Mouse (Mus musculus): ENCODE data around the gene Rpgrip1l. TPM values are rescaled to one million over a fixed set of nuclear protein-coding genes. Genes with fewer than 3 reads are reported as not detected.

The Rpgrip1l gene
- polyA plus RNA-seq, 1 experiment from 2014 or later, result 8.0 TPM

DNA sequence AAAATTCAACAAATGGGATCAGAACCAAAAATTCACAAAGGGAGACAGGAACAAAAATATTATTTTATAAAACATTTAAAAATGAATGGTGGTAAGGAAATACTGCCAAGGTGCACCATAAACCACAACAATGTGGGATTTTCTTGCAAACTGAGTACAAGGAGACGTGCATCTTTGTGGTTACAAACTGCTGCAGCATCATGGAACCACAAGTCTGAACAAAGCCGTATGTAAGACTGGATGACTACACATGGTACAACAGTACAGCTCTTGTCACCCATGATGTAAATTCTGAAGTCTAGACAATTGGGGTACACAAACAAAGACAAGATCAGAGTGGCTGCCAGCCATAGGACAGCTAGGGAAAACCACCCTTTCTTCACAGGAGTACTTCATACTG lies 14.4 kb downstream of the Rpgrip1l start:
- 82% methylated on average over 2 of the region's 2 CpGs for WGBS (ENCODE audit: insufficient replicate concordance)
- H3K9me3 ChIP-seq (replicated peaks; ENCODE audit: control insufficient read depth, low read length), result no peaks in the 10 kb centered on the region
- H3K36me3 ChIP-seq (ENCODE audit: control insufficient read depth, insufficient read depth, low read length), result no peaks in the 10 kb centered on the region
- no peaks in the 10 kb centered on the region for H3K27me3 ChIP-seq (ENCODE audit: control insufficient read depth, insufficient read depth, low read length)
- no peak overlapping the region for H3K27ac ChIP-seq (ENCODE audit: low read depth, low read length)
- H3K4me2 ChIP-seq, result no peak overlapping the region
- no peak overlapping the region for H3K4me3 ChIP-seq (ENCODE audit: low read depth, low read length)
- H3K9ac ChIP-seq (ENCODE audit: low read depth, low read length), result no peak overlapping the region
- ATAC-seq (replicated peaks; ENCODE audit: insufficient number of reproducible peaks, low FRiP score, low TSS enrichment), result no peak
- no peaks in the 10 kb centered on the region for H3K4me1 ChIP-seq (ENCODE audit: control insufficient read depth, insufficient read depth, low read length)

DNA sequence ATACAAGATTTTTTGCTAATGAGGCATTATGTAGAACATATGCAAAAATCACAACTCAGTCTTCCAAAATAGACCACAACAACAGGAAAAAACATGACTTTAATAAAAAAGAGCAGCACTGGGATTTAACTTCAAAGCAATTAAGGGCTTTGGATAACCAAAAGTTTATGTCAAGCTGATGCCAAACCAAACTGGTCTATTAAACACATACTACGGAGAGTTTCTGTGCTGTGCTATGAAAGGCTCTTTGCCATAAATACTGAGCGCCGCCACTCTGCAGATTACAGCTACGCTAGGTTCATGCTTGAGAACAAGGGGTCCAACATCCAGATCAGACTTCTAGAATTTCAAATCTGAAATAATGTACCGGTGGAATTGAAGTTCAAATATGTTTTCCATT lies 17.3 kb downstream of the Rpgrip1l start:
- no peak overlapping the region for H3K4me3 ChIP-seq (ENCODE audit: low read depth, low read length)
- H3K4me2 ChIP-seq, result no peak overlapping the region
- H3K36me3 ChIP-seq (ENCODE audit: control insufficient read depth, insufficient read depth, low read length), result no peaks in the 10 kb centered on the region
- WGBS (ENCODE audit: insufficient replicate concordance), result 90% methylated on average over 5 of the region's 5 CpGs
- no peak overlapping the region for H3K27ac ChIP-seq (ENCODE audit: low read depth, low read length)
- no peak overlapping the region for H3K9ac ChIP-seq (ENCODE audit: low read depth, low read length)
- no peaks in the 10 kb centered on the region for H3K27me3 ChIP-seq (ENCODE audit: control insufficient read depth, insufficient read depth, low read length)
- no peak for ATAC-seq (replicated peaks; ENCODE audit: insufficient number of reproducible peaks, low FRiP score, low TSS enrichment)
- H3K4me1 ChIP-seq (ENCODE audit: control insufficient read depth, insufficient read depth, low read length), result no peaks in the 10 kb centered on the region
- no peaks in the 10 kb centered on the region for H3K9me3 ChIP-seq (replicated peaks; ENCODE audit: control insufficient read depth, low read length)

DNA sequence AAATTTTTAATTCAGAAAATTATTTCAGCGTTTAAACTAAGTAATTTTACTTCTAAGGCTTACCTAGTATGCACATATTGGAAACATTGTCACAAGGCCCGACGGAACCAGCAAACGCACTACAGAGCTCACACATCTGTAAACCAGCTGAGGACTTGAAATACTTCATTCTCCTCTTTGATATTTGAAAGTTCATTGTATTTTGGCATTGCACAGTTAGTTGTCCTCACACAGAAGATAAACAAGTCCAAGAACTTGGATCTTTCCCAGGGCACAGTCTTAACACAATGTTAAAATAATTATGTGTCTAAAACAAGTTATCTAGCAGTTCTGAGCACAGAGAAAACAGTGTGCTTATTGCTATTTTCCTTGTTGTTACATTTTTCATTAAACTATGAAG lies 22.5 kb downstream of the Rpgrip1l start:
- Histone ChIP-seq H3K4me1 (ENCODE audit: control insufficient read depth, insufficient read depth, low read length) (peaks cover 10% of the 10 kb centered on the region), H3K27ac (ENCODE audit: low read depth, low read length) (no peak overlapping the region), H3K4me2 (no peak overlapping the region), H3K36me3 (ENCODE audit: control insufficient read depth, insufficient read depth, low read length) (no peaks in the 10 kb centered on the region), H3K4me3 (ENCODE audit: low read depth, low read length) (no peak overlapping the region), H3K27me3 (ENCODE audit: control insufficient read depth, insufficient read depth, low read length) (no peaks in the 10 kb centered on the region), H3K9ac (ENCODE audit: low read depth, low read length) (no peak overlapping the region), H3K9me3 (replicated peaks; ENCODE audit: control insufficient read depth, low read length) (no peaks in the 10 kb centered on the region)
- 85% methylated on average over 4 of the region's 4 CpGs for WGBS (ENCODE audit: insufficient replicate concordance)
- no peak for ATAC-seq (replicated peaks; ENCODE audit: insufficient number of reproducible peaks, low FRiP score, low TSS enrichment)

DNA sequence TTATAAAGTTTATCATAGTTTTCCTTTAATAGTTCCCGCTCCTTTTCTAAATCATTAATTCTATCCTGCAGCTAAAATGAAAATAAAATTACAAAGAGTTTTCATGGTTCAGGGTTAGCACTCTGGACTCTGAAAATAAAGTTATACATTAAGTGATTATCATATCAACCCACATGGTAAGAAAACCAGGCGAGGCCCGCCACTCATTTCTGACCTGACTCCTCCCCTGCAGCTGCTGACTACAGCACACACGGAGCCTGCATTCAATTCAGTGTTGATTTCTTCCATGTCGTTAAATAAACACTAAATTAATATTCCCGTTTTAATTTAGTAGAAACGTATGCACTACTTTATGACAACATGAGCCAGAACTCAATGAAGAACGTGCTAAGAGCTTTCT lies 26.8 kb downstream of the Rpgrip1l start:
- Histone ChIP-seq H3K36me3 (ENCODE audit: control insufficient read depth, insufficient read depth, low read length) (no peaks in the 10 kb centered on the region), H3K4me1 (ENCODE audit: control insufficient read depth, insufficient read depth, low read length) (peaks cover 10% of the 10 kb centered on the region), H3K27ac (ENCODE audit: low read depth, low read length) (no peak overlapping the region), H3K27me3 (ENCODE audit: control insufficient read depth, insufficient read depth, low read length) (no peaks in the 10 kb centered on the region), H3K9me3 (replicated peaks; ENCODE audit: control insufficient read depth, low read length) (no peaks in the 10 kb centered on the region), H3K4me3 (ENCODE audit: low read depth, low read length) (no peak overlapping the region), H3K4me2 (no peak overlapping the region), H3K9ac (ENCODE audit: low read depth, low read length) (no peak overlapping the region)
- 76% methylated on average over 8 of the region's 8 CpGs for WGBS (ENCODE audit: insufficient replicate concordance)
- no peak for ATAC-seq (replicated peaks; ENCODE audit: insufficient number of reproducible peaks, low FRiP score, low TSS enrichment)

DNA sequence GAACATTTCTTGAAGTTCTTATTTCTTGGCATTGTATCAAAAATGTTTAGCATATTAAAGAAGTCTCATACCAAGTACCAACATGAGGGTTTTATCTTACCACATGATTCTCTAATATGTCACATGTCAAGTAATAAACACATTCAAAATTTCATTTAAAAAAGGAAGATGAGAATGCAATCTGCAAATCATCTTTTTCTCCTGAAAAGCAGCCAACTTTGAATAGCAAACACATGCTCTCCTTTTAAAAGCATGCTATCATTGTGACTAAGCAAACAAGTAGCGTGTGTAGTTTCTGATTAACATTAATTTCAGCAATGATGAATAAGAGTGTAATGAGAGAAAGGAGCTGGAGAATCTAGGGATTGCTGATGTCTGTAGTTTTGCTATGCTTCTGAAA lies 29.2 kb downstream of the Rpgrip1l start:
- no peaks in the 10 kb centered on the region for H3K27me3 ChIP-seq (ENCODE audit: control insufficient read depth, insufficient read depth, low read length)
- no peak overlapping the region for H3K9ac ChIP-seq (ENCODE audit: low read depth, low read length)
- H3K4me1 ChIP-seq (ENCODE audit: control insufficient read depth, insufficient read depth, low read length), result peaks cover 6% of the 10 kb centered on the region; the same call in 1 of the 2 replicates
- no peaks in the 10 kb centered on the region for H3K36me3 ChIP-seq (ENCODE audit: control insufficient read depth, insufficient read depth, low read length)
- H3K27ac ChIP-seq (ENCODE audit: low read depth, low read length), result no peak overlapping the region
- no peaks in the 10 kb centered on the region for H3K9me3 ChIP-seq (replicated peaks; ENCODE audit: control insufficient read depth, low read length)
- no peak for ATAC-seq (replicated peaks; ENCODE audit: insufficient number of reproducible peaks, low FRiP score, low TSS enrichment)
- H3K4me2 ChIP-seq, result no peak overlapping the region
- H3K4me3 ChIP-seq (ENCODE audit: low read depth, low read length), result no peak overlapping the region
- 88% methylated on average over 1 of the region's 1 CpGs for WGBS (ENCODE audit: insufficient replicate concordance)

DNA sequence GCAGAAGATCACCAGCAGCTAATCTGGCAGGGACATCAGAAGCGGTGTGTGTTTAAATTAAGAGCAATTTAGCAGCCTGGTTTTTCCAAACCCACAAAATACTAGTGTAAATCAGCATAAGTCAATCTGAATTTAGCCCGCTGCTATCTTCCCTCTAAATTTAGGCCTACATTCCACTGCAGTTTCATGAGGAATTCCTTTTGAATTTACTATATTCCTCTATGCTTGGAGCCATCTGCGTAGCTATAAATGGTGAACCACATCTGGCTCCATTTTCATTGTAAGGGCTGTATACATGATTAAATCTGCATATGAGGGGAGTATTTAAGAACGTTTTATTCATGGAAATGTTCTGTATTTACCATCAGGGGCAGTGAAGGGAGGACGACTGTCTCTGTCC lies 30.4 kb downstream of the Rpgrip1l start:
- H3K27me3 ChIP-seq (ENCODE audit: control insufficient read depth, insufficient read depth, low read length), result no peaks in the 10 kb centered on the region
- no peaks in the 10 kb centered on the region for H3K9me3 ChIP-seq (replicated peaks; ENCODE audit: control insufficient read depth, low read length)
- H3K9ac ChIP-seq (ENCODE audit: low read depth, low read length), result no peak overlapping the region
- H3K27ac ChIP-seq (ENCODE audit: low read depth, low read length), result no peak overlapping the region
- ATAC-seq (replicated peaks; ENCODE audit: insufficient number of reproducible peaks, low FRiP score, low TSS enrichment), result no peak
- H3K4me1 ChIP-seq (ENCODE audit: control insufficient read depth, insufficient read depth, low read length), result peaks cover 6% of the 10 kb centered on the region; the same call in 1 of the 2 replicates
- H3K4me3 ChIP-seq (ENCODE audit: low read depth, low read length), result no peak overlapping the region
- H3K36me3 ChIP-seq (ENCODE audit: control insufficient read depth, insufficient read depth, low read length), result no peaks in the 10 kb centered on the region
- 62% methylated on average over 5 of the region's 5 CpGs for WGBS (ENCODE audit: insufficient replicate concordance)
- no peak overlapping the region for H3K4me2 ChIP-seq

DNA sequence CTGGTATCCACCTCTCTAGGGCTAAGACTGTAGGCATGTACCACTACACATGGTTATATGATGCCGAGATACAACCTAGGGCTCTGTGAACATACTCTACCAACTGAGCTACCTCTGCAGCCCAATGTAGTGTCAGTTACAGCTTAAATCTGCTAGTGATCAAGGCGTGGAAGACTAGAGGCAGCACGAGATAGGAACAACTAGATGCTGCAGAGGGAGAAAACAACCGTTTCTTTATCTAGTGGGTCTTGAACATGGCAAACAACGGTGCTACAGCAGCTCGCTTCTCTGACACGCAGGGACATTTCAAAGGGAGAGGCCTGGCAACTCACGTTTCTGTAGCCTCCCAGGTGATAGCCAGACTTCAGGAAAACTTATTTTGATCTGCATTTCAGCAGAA lies 31.5 kb downstream of the Rpgrip1l start:
- no peak overlapping the region for H3K4me2 ChIP-seq
- H3K9me3 ChIP-seq (replicated peaks; ENCODE audit: control insufficient read depth, low read length), result no peaks in the 10 kb centered on the region
- no peaks in the 10 kb centered on the region for H3K36me3 ChIP-seq (ENCODE audit: control insufficient read depth, insufficient read depth, low read length)
- no peaks in the 10 kb centered on the region for H3K4me1 ChIP-seq (ENCODE audit: control insufficient read depth, insufficient read depth, low read length)
- no peak overlapping the region for H3K9ac ChIP-seq (ENCODE audit: low read depth, low read length)
- no peak overlapping the region for H3K4me3 ChIP-seq (ENCODE audit: low read depth, low read length)
- WGBS (ENCODE audit: insufficient replicate concordance), result 76% methylated on average over 8 of the region's 8 CpGs
- H3K27ac ChIP-seq (ENCODE audit: low read depth, low read length), result no peak overlapping the region
- no peak for ATAC-seq (replicated peaks; ENCODE audit: insufficient number of reproducible peaks, low FRiP score, low TSS enrichment)
- no peaks in the 10 kb centered on the region for H3K27me3 ChIP-seq (ENCODE audit: control insufficient read depth, insufficient read depth, low read length)

DNA sequence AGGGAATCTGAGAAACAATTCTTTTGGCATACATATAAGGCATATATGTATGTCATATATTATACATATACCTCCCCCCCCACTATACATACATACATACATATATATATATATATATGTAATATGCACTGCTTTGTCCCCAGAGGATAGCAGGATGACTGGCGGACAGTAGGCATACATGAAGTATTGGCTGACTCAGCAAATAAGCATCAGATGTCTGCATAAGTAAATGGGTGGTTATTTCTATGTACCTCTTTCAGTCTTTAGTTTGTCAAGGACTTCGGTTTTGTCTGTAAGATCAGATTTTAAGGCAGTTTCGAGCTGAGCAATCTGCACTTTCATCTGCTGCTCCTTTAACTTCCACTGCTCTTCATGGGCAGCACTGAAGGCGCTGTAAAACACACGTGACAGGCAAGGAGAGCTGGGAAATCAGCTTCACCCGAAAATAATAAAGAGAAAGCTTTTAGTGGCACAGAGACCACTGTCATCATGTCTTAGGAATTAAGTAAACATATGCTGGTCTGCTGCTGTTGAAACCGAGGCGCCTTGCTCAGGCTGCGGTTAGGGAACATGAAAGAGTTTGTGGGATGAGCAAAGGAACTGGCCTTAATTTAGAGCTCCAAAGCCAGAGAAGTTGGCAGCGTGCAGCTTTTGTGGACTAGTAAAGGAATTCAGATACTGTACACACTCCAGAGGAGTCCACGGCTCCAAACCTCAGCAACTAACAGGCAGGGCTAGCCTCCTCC lies 32.4 kb downstream of the Rpgrip1l start:
- H3K4me1 ChIP-seq (ENCODE audit: control insufficient read depth, insufficient read depth, low read length), result no peaks in the 10 kb centered on the region
- no peak overlapping the region for H3K27ac ChIP-seq (ENCODE audit: low read depth, low read length)
- WGBS (ENCODE audit: insufficient replicate concordance), result 77% methylated on average over 11 of the region's 11 CpGs
- H3K9ac ChIP-seq (ENCODE audit: low read depth, low read length), result no peak overlapping the region
- H3K9me3 ChIP-seq (replicated peaks; ENCODE audit: control insufficient read depth, low read length), result no peaks in the 10 kb centered on the region
- H3K4me2 ChIP-seq, result no peak overlapping the region
- H3K27me3 ChIP-seq (ENCODE audit: control insufficient read depth, insufficient read depth, low read length), result no peaks in the 10 kb centered on the region
- H3K36me3 ChIP-seq (ENCODE audit: control insufficient read depth, insufficient read depth, low read length), result no peaks in the 10 kb centered on the region
- no peak for ATAC-seq (replicated peaks; ENCODE audit: insufficient number of reproducible peaks, low FRiP score, low TSS enrichment)
- no peak overlapping the region for H3K4me3 ChIP-seq (ENCODE audit: low read depth, low read length)

DNA sequence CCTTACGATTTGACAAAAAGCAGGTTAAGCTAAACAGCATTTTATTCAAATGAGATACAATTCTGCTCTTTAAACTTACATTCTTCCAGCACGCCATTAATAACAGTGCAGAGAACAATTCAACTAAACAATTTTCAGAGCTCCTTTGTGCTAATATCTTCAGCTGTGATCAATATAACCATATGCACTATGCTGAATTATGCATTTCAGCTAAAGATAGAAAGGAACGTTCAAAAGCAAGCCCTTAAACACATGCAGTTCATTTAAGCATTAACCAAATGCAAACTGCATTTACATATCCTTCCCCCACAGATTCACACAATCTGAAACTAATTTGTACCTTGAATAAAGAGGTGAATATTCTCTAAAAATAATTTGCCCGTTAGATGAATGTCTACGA lies 35.0 kb downstream of the Rpgrip1l start:
- H3K4me3 ChIP-seq (ENCODE audit: low read depth, low read length), result no peak overlapping the region
- 88% methylated on average over 5 of the region's 5 CpGs for WGBS (ENCODE audit: insufficient replicate concordance)
- no peaks in the 10 kb centered on the region for H3K27me3 ChIP-seq (ENCODE audit: control insufficient read depth, insufficient read depth, low read length)
- no peak overlapping the region for H3K4me2 ChIP-seq
- H3K9me3 ChIP-seq (replicated peaks; ENCODE audit: control insufficient read depth, low read length), result no peaks in the 10 kb centered on the region
- H3K4me1 ChIP-seq (ENCODE audit: control insufficient read depth, insufficient read depth, low read length), result no peaks in the 10 kb centered on the region
- no peak for ATAC-seq (replicated peaks; ENCODE audit: insufficient number of reproducible peaks, low FRiP score, low TSS enrichment)
- no peak overlapping the region for H3K9ac ChIP-seq (ENCODE audit: low read depth, low read length)
- peaks cover 2% of the 10 kb centered on the region; the same call in 1 of the 2 replicates for H3K36me3 ChIP-seq (ENCODE audit: control insufficient read depth, insufficient read depth, low read length)
- H3K27ac ChIP-seq (ENCODE audit: low read depth, low read length), result no peak overlapping the region

Measured in heart, embryonic 11.5 days (tissue).